Mouse (Mus musculus): ENCODE data around the gene Ak9. TPM values are rescaled to one million over a fixed set of nuclear protein-coding genes. Genes with fewer than 3 reads are reported as not detected.

Ak9 gene
- polyA plus RNA-seq, 1 experiment, result 11.8 TPM

DNA sequence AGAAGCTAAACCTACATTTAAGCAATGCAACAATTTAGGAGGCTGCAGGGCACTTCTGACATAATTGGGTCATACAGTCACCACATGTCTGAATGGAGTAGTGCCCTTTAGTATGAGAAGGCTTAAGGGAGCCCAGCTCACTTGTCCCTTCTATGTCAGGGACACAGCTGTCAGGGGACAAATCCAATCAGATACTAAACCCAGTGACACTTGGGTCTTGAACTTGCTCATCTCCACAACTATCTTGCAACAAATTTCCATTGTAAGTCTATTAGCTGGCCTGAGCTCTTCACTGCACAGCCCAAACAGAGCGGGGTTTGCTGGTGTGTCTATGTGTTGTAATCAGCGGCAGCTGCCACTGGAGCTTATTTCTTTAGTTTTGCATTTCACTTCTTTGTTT lies 119.9 kb downstream of the Ak9 start:
- no peak for TF ChIP-seq CTCF (IDR thresholded peaks at IDR 0.05; ENCODE audit: control insufficient read depth, insufficient read depth, insufficient replicate concordance, low read depth, low read length)
- TF ChIP-seq POLR2A (IDR thresholded peaks at IDR 0.05; ENCODE audit: control insufficient read depth, low read depth, low read length), result no peak
- no peak overlapping the region for H3K27ac ChIP-seq (ENCODE audit: control insufficient read depth, insufficient read depth, low read depth, low read length)
- no peaks in the 10 kb centered on the region for H3K36me3 ChIP-seq (ENCODE audit: control insufficient read depth, insufficient read depth, low read length)
- H3K4me1 ChIP-seq (ENCODE audit: control insufficient read depth, insufficient read depth, low read length), result peaks cover 5% of the 10 kb centered on the region
- H3K4me3 ChIP-seq (ENCODE audit: control insufficient read depth, low read depth, low read length), result no peak overlapping the region
- H3K27me3 ChIP-seq (ENCODE audit: control insufficient read depth, insufficient read depth, low read length), result no peaks in the 10 kb centered on the region

DNA sequence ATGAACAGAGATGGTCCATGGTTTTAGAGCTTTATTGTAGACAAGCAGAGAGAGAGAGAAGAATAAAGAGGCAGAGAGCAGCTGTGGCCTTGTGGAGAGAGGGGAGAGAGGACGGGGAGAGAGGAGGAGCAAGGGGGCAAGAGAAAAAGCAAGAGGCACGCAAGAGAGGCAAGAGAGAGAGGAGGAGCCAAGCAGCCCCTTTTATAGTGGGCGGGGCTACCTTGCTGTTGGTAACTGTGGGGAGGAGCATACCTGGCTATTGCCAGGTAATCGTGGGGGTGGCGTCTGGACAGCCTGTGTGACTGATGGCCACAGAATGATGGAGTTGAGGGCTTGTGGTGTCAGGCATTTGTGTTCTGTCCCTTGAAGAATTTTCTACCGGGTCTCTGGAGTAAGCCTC lies 122.6 kb downstream of the Ak9 start:
- no peak overlapping the region for H3K4me3 ChIP-seq (ENCODE audit: control insufficient read depth, low read depth, low read length)
- TF ChIP-seq POLR2A (IDR thresholded peaks at IDR 0.05; ENCODE audit: control insufficient read depth, low read depth, low read length) (no peak), CTCF (IDR thresholded peaks at IDR 0.05; ENCODE audit: control insufficient read depth, insufficient read depth, insufficient replicate concordance, low read depth, low read length) (no peak)
- no peak overlapping the region for H3K27ac ChIP-seq (ENCODE audit: control insufficient read depth, insufficient read depth, low read depth, low read length)
- no peaks in the 10 kb centered on the region for H3K27me3 ChIP-seq (ENCODE audit: control insufficient read depth, insufficient read depth, low read length)
- H3K36me3 ChIP-seq (ENCODE audit: control insufficient read depth, insufficient read depth, low read length), result no peaks in the 10 kb centered on the region
- peaks cover 5% of the 10 kb centered on the region for H3K4me1 ChIP-seq (ENCODE audit: control insufficient read depth, insufficient read depth, low read length)

DNA sequence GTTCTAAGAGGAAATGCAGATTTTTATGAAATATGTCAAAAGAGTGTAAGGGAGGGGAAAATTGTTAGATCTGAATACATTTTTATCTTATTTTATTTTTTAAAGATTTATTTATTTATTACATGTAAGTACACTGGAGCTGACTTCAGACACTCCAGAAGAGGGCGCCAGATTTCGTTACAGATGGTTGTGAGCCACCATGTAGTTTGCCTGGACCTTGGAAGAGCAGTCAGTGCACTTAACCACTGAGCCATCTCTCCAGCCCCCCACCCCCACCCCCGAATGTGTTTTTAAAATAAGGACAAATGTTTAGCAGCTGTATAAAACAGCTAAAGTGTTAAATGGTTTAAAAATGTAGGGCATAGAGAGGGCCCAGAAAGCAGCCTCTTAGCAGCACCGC lies 130.8 kb downstream of the Ak9 start:
- Histone ChIP-seq H3K36me3 (ENCODE audit: control insufficient read depth, insufficient read depth, low read length) (no peaks in the 10 kb centered on the region; the same call in 1 of the 2 replicates), H3K27ac (ENCODE audit: control insufficient read depth, insufficient read depth, low read depth, low read length) (no peak overlapping the region), H3K27me3 (ENCODE audit: control insufficient read depth, insufficient read depth, low read length) (no peaks in the 10 kb centered on the region), H3K4me3 (ENCODE audit: control insufficient read depth, low read depth, low read length) (no peak overlapping the region), H3K4me1 (ENCODE audit: control insufficient read depth, insufficient read depth, low read length) (no peaks in the 10 kb centered on the region)
- TF ChIP-seq CTCF (IDR thresholded peaks at IDR 0.05; ENCODE audit: control insufficient read depth, insufficient read depth, insufficient replicate concordance, low read depth, low read length) (no peak), POLR2A (IDR thresholded peaks at IDR 0.05; ENCODE audit: control insufficient read depth, low read depth, low read length) (no peak)

DNA sequence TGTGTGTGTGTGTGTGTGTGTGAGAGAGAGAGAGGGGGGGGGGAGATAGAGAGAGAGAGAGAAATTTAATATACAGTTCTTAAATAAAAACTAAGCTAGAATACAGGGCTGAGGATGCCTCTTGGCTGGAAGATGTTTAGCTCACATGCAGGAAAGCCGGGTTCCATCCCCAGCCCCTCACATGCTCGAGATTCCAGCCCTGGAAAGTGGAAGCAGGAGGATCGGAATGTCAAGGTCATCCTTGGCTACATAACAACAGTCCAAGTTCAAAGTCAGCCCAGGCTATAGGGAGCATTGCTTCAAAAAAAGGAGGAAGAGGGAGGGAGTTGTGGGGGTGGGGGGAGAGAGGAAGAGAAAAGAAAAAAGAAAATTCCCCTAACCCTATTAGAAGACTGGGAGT lies 131.4 kb downstream of the Ak9 start:
- Histone ChIP-seq H3K27me3 (ENCODE audit: control insufficient read depth, insufficient read depth, low read length) (no peaks in the 10 kb centered on the region), H3K4me1 (ENCODE audit: control insufficient read depth, insufficient read depth, low read length) (no peaks in the 10 kb centered on the region), H3K27ac (ENCODE audit: control insufficient read depth, insufficient read depth, low read depth, low read length) (no peak overlapping the region), H3K36me3 (ENCODE audit: control insufficient read depth, insufficient read depth, low read length) (no peaks in the 10 kb centered on the region; the same call in 1 of the 2 replicates), H3K4me3 (ENCODE audit: control insufficient read depth, low read depth, low read length) (no peak overlapping the region)
- TF ChIP-seq CTCF (IDR thresholded peaks at IDR 0.05; ENCODE audit: control insufficient read depth, insufficient read depth, insufficient replicate concordance, low read depth, low read length) (no peak), POLR2A (IDR thresholded peaks at IDR 0.05; ENCODE audit: control insufficient read depth, low read depth, low read length) (no peak)

DNA sequence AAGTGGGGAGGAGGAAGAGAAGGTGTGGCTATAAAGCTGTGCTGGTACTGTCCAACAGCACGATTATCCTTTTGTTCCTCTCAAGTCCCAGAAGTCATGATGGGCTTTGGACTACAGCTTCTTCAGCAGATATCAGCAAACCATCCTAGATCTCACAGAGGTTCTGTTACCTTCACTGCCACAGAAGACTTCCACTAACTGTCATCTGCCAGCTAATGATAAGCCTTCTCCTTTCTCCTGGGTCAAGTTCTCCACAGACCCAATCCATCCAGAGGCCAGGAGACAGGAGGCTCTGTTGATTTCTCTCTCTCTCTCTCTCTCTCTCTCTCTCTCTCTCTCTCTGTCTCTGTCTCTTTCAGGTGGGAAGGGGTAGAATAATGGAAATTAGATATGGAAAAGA lies 144.4 kb downstream of the Ak9 start:
- Histone ChIP-seq H3K27me3 (ENCODE audit: control insufficient read depth, insufficient read depth, low read length) (no peaks in the 10 kb centered on the region), H3K4me3 (ENCODE audit: control insufficient read depth, low read depth, low read length) (no peak overlapping the region), H3K27ac (ENCODE audit: control insufficient read depth, insufficient read depth, low read depth, low read length) (no peak overlapping the region), H3K36me3 (ENCODE audit: control insufficient read depth, insufficient read depth, low read length) (no peaks in the 10 kb centered on the region), H3K4me1 (ENCODE audit: control insufficient read depth, insufficient read depth, low read length) (no peaks in the 10 kb centered on the region)
- TF ChIP-seq CTCF (IDR thresholded peaks at IDR 0.05; ENCODE audit: control insufficient read depth, insufficient read depth, insufficient replicate concordance, low read depth, low read length) (no peak), POLR2A (IDR thresholded peaks at IDR 0.05; ENCODE audit: control insufficient read depth, low read depth, low read length) (no peak)

DNA sequence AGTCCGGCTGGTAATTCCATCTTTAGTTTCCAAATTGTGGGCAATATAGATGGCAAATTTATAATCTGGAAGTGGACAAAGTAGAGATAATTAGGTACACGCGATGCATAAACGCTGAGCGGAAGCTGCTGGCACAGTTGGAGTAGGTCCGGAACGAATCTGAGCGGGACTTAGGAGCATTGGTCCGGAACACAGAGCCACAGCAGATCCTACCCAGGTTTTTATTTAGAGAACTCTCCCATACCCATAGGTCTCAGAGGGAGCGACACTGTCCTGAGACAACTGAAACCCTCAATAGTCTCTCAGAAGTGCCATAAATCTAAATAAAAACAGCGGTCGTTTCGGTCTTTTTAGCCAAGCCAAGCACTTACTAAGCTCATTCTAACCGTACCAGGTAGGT lies 145.9 kb downstream of the Ak9 start:
- Histone ChIP-seq H3K36me3 (ENCODE audit: control insufficient read depth, insufficient read depth, low read length) (no peaks in the 10 kb centered on the region), H3K27ac (ENCODE audit: control insufficient read depth, insufficient read depth, low read depth, low read length) (peak overlapping the region; percentile 32), H3K27me3 (ENCODE audit: control insufficient read depth, insufficient read depth, low read length) (no peaks in the 10 kb centered on the region), H3K4me1 (ENCODE audit: control insufficient read depth, insufficient read depth, low read length) (no peaks in the 10 kb centered on the region), H3K4me3 (ENCODE audit: control insufficient read depth, low read depth, low read length) (peak overlapping the region; percentile 94)
- TF ChIP-seq POLR2A (IDR thresholded peaks at IDR 0.05; ENCODE audit: control insufficient read depth, low read depth, low read length) (no peak), CTCF (IDR thresholded peaks at IDR 0.05; ENCODE audit: control insufficient read depth, insufficient read depth, insufficient replicate concordance, low read depth, low read length) (no peak)

DNA sequence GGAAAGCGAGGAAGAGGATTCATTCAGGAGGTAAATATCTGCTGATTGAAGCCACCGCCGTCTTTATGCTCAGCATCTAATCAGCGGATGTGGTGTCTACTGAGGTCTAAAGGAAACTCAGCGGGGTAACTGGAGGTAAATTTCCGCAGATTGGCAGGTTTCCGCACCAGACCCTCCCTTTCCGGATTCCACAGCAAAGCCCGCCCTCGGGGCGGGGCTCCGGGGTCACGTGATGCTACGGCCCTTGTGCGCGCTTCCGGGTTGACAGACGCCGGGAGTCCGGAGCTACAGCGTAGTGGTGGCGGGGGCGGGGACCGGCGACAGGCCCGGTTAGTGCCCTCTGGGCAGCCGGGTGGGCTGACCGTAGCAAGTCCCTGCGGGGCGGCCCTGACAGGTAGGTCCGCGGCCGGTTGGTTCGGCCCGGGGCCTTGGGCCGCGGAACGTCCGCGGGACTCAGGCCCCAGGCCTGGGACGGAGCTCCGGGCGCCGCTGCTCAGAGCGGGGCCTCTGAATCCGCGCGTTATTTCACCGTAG lies 146.4 kb downstream of the Ak9 start, which contains the start of gene Zbtb24:
Zbtb24 (plus strand) TSS at position 247 of the 534 bp plus-strand sequence.
- TF ChIP-seq CTCF (IDR thresholded peaks at IDR 0.05; ENCODE audit: control insufficient read depth, insufficient read depth, insufficient replicate concordance, low read depth, low read length) (no peak), POLR2A (IDR thresholded peaks at IDR 0.05; ENCODE audit: control insufficient read depth, low read depth, low read length) (peak; percentile 77)
- H3K4me3 ChIP-seq (ENCODE audit: control insufficient read depth, low read depth, low read length), result peak within 1 kb of the TSS; percentile 94
- H3K27me3 ChIP-seq (ENCODE audit: control insufficient read depth, insufficient read depth, low read length), result no peaks in the 10 kb centered on the region
- no peaks in the 10 kb centered on the region for H3K36me3 ChIP-seq (ENCODE audit: control insufficient read depth, insufficient read depth, low read length)
- H3K4me1 ChIP-seq (ENCODE audit: control insufficient read depth, insufficient read depth, low read length), result no peaks in the 10 kb centered on the region
- peak within 1 kb of the TSS; percentile 80 for H3K27ac ChIP-seq (ENCODE audit: control insufficient read depth, insufficient read depth, low read depth, low read length)
